Mouse (Mus musculus): Measurements from ENCODE around the gene Nup62. TPM values are rescaled to one million over a fixed set of nuclear protein-coding genes. Genes with fewer than 3 reads are reported as not detected.

Gene Nup62
- polyA plus RNA-seq, 1 experiment = 36.7 TPM

GRCm38 (mm10) chr7:44809466-44809865, 6.4 kb upstream of the Nup62 start:
- Histone ChIP-seq H3K4me3 (ENCODE audit: insufficient read depth, low read length) (no peak overlapping the region), H3K27ac (ENCODE audit: insufficient read depth, low read depth, low read length) (no peak overlapping the region), H3K4me1 (ENCODE audit: control insufficient read depth, insufficient read depth, low read length) (peaks cover 7% of the 10 kb centered on the region)
- TF ChIP-seq CTCF (IDR thresholded peaks at IDR 0.05; ENCODE audit: low read depth, low read length) = no peak
- TF ChIP-seq POLR2A (IDR thresholded peaks at IDR 0.05; ENCODE audit: borderline replicate concordance, low read depth, low read length) = no peak

GRCm38 (mm10) chr7:44810365-44810764, 5.5 kb upstream of the Nup62 start:
- no peak for TF ChIP-seq POLR2A (IDR thresholded peaks at IDR 0.05; ENCODE audit: borderline replicate concordance, low read depth, low read length)
- Histone ChIP-seq H3K4me3 (ENCODE audit: insufficient read depth, low read length) (no peak overlapping the region), H3K27ac (ENCODE audit: insufficient read depth, low read depth, low read length) (no peak overlapping the region), H3K4me1 (ENCODE audit: control insufficient read depth, insufficient read depth, low read length) (peaks cover 12% of the 10 kb centered on the region)

GRCm38 (mm10) chr7:44810819-44811557, 4.9 kb upstream of the Nup62 start:
- Histone ChIP-seq H3K4me3 (ENCODE audit: insufficient read depth, low read length) (no peak overlapping the region), H3K27ac (ENCODE audit: insufficient read depth, low read depth, low read length) (no peak overlapping the region), H3K4me1 (ENCODE audit: control insufficient read depth, insufficient read depth, low read length) (peaks cover 12% of the 10 kb centered on the region)
- TF ChIP-seq CTCF (IDR thresholded peaks at IDR 0.05; ENCODE audit: low read depth, low read length) (no peak), POLR2A (IDR thresholded peaks at IDR 0.05; ENCODE audit: borderline replicate concordance, low read depth, low read length) (no peak)

- Histone ChIP-seq H3K4me1 (ENCODE audit: control insufficient read depth, insufficient read depth, low read length) (peaks cover 12% of the 10 kb centered on the region), H3K4me3 (ENCODE audit: insufficient read depth, low read length) (no peak overlapping the region), H3K27ac (ENCODE audit: insufficient read depth, low read depth, low read length) (no peak overlapping the region)
- TF ChIP-seq POLR2A (IDR thresholded peaks at IDR 0.05; ENCODE audit: borderline replicate concordance, low read depth, low read length) (no peak), CTCF (IDR thresholded peaks at IDR 0.05; ENCODE audit: low read depth, low read length) (no peak)
Measured at GRCm38 (mm10) chr7:44812651-44813325, 3.1 kb upstream of the Nup62 start.

- no peak for TF ChIP-seq POLR2A (IDR thresholded peaks at IDR 0.05; ENCODE audit: borderline replicate concordance, low read depth, low read length)
- TF ChIP-seq CTCF (IDR thresholded peaks at IDR 0.05; ENCODE audit: low read depth, low read length) = no peak
- Histone ChIP-seq H3K4me3 (ENCODE audit: insufficient read depth, low read length) (no peak overlapping the region), H3K27ac (ENCODE audit: insufficient read depth, low read depth, low read length) (no peak overlapping the region), H3K4me1 (ENCODE audit: control insufficient read depth, insufficient read depth, low read length) (peaks cover 14% of the 10 kb centered on the region)
Measured at GRCm38 (mm10) chr7:44813985-44814384, 1.9 kb upstream of the Nup62 start.

- no peak for TF ChIP-seq POLR2A (IDR thresholded peaks at IDR 0.05; ENCODE audit: borderline replicate concordance, low read depth, low read length)
- TF ChIP-seq CTCF (IDR thresholded peaks at IDR 0.05; ENCODE audit: low read depth, low read length) = no peak
- H3K4me1 ChIP-seq (ENCODE audit: control insufficient read depth, insufficient read depth, low read length) = peaks cover 18% of the 10 kb centered on the region
- H3K27ac ChIP-seq (ENCODE audit: insufficient read depth, low read depth, low read length) = no peak overlapping the region
- H3K4me3 ChIP-seq (ENCODE audit: insufficient read depth, low read length) = no peak overlapping the region
Measured at GRCm38 (mm10) chr7:44814423-44814822, 1.5 kb upstream of the Nup62 start.

- TF ChIP-seq POLR2A (IDR thresholded peaks at IDR 0.05; ENCODE audit: borderline replicate concordance, low read depth, low read length) (no peak), CTCF (IDR thresholded peaks at IDR 0.05; ENCODE audit: low read depth, low read length) (no peak)
- Histone ChIP-seq H3K4me3 (ENCODE audit: insufficient read depth, low read length) (peak overlapping the region; percentile 82), H3K27ac (ENCODE audit: insufficient read depth, low read depth, low read length) (peak overlapping the region; percentile 48), H3K4me1 (ENCODE audit: control insufficient read depth, insufficient read depth, low read length) (peaks cover 22% of the 10 kb centered on the region)
Measured at GRCm38 (mm10) chr7:44814952-44815553, 835 bp upstream of the Nup62 start.

GRCm38 (mm10) chr7:44816470-44817021, 658 bp downstream of the Nup62 start, which contains the start of gene Atf5:
Gene Atf5 (minus strand): TSS chr7:44816658.
- no peak for TF ChIP-seq POLR2A (IDR thresholded peaks at IDR 0.05; ENCODE audit: borderline replicate concordance, low read depth, low read length)
- TF ChIP-seq CTCF (IDR thresholded peaks at IDR 0.05; ENCODE audit: low read depth, low read length) = no peak
- peak within 1 kb of the TSS; percentile 88 for H3K27ac ChIP-seq (ENCODE audit: insufficient read depth, low read depth, low read length)
- H3K4me3 ChIP-seq (ENCODE audit: insufficient read depth, low read length) = peak within 1 kb of the TSS; percentile 82
- H3K4me1 ChIP-seq (ENCODE audit: control insufficient read depth, insufficient read depth, low read length) = peaks cover 32% of the 10 kb centered on the region

- H3K27ac ChIP-seq (ENCODE audit: insufficient read depth, low read depth, low read length) = peak overlapping the region; percentile 88
- peaks cover 34% of the 10 kb centered on the region for H3K4me1 ChIP-seq (ENCODE audit: control insufficient read depth, insufficient read depth, low read length)
- H3K4me3 ChIP-seq (ENCODE audit: insufficient read depth, low read length) = peak overlapping the region; percentile 82
- TF ChIP-seq POLR2A (IDR thresholded peaks at IDR 0.05; ENCODE audit: borderline replicate concordance, low read depth, low read length) (no peak), CTCF (IDR thresholded peaks at IDR 0.05; ENCODE audit: low read depth, low read length) (no peak)
Measured at GRCm38 (mm10) chr7:44817441-44817840, 1.6 kb downstream of the Nup62 start.
